Mouse (Mus musculus): ENCODE results near the gene Ltb4r2.

GRCm38 (mm10) chr14:55747051-55747847, 14.0 kb upstream of the Ltb4r2 start:
- no peak for TF ChIP-seq GATA1 (IDR thresholded peaks at IDR 0.05; ENCODE audit: borderline replicate concordance, low read length)
- TF ChIP-seq FLI1 (IDR thresholded peaks at IDR 0.05; ENCODE audit: low read length): no peak
